Mouse (Mus musculus): ENCODE results near the gene Ciart. TPM values are rescaled to one million over a fixed set of nuclear protein-coding genes. Genes with fewer than 3 reads are reported as not detected.

Ciart gene
- total and polyA plus RNA-seq, 2 experiments: 1.7 to 19.5 TPM

- 76% methylated on average over 4 of the region's 4 CpGs for WGBS
- TF ChIP-seq CTCF (IDR thresholded peaks at IDR 0.05; ENCODE audit: low read depth, low read length): no peak
- no peak for TF ChIP-seq POLR2A (IDR thresholded peaks at IDR 0.05; ENCODE audit: extremely low read depth, insufficient read depth, low read length)
- DNase-seq (ENCODE audit: extremely low read depth, low read depth, low spot score): no peak
- no peak overlapping the region for H3K27ac ChIP-seq (replicated peaks; ENCODE audit: insufficient read depth, low read depth, low read length)
- peaks cover 4% of the 10 kb centered on the region; the same call in 1 of the 2 replicates for H3K79me2 ChIP-seq (ENCODE audit: control insufficient read depth, insufficient read depth, low read length)
- no peaks in the 10 kb centered on the region for H3K27me3 ChIP-seq (ENCODE audit: control insufficient read depth, insufficient read depth, low read length)
- no peak overlapping the region for H3K4me3 ChIP-seq (ENCODE audit: insufficient read depth, low read depth, low read length)
- peaks cover 2% of the 10 kb centered on the region; the same call in 1 of the 2 replicates for H3K4me1 ChIP-seq (ENCODE audit: control insufficient read depth, insufficient read depth, low read length)
- peaks cover 62% of the 10 kb centered on the region for H3K36me3 ChIP-seq (ENCODE audit: control insufficient read depth, insufficient read depth, low read length)
- no peak overlapping the region for H3K9ac ChIP-seq (ENCODE audit: low read depth, low read length)
Measured at GRCm38 (mm10) chr3:95850611-95851010, 31.4 kb downstream of the Ciart start.

- Histone ChIP-seq H3K79me2 (ENCODE audit: control insufficient read depth, insufficient read depth, low read length) (no peaks in the 10 kb centered on the region), H3K4me3 (ENCODE audit: insufficient read depth, low read depth, low read length) (no peak overlapping the region), H3K9ac (ENCODE audit: low read depth, low read length) (no peak overlapping the region), H3K27me3 (ENCODE audit: control insufficient read depth, insufficient read depth, low read length) (no peaks in the 10 kb centered on the region), H3K4me1 (ENCODE audit: control insufficient read depth, insufficient read depth, low read length) (no peaks in the 10 kb centered on the region), H3K27ac (replicated peaks; ENCODE audit: insufficient read depth, low read depth, low read length) (no peak overlapping the region), H3K36me3 (ENCODE audit: control insufficient read depth, insufficient read depth, low read length) (peaks cover 60% of the 10 kb centered on the region)
- WGBS: 91% methylated on average over 3 of the region's 3 CpGs
- DNase-seq (ENCODE audit: extremely low read depth, low read depth, low spot score): no peak
- TF ChIP-seq POLR2A (IDR thresholded peaks at IDR 0.05; ENCODE audit: extremely low read depth, insufficient read depth, low read length): no peak
- TF ChIP-seq CTCF (IDR thresholded peaks at IDR 0.05; ENCODE audit: low read depth, low read length): no peak
Measured at GRCm38 (mm10) chr3:95842503-95843214, 39.4 kb downstream of the Ciart start.

GRCm38 (mm10) chr3:95839250-95839649 is 42.8 kb downstream of the Ciart start:
- H3K9ac ChIP-seq (ENCODE audit: low read depth, low read length): no peak overlapping the region
- H3K36me3 ChIP-seq (ENCODE audit: control insufficient read depth, insufficient read depth, low read length): peaks cover 53% of the 10 kb centered on the region
- no peaks in the 10 kb centered on the region for H3K4me1 ChIP-seq (ENCODE audit: control insufficient read depth, insufficient read depth, low read length)
- H3K27me3 ChIP-seq (ENCODE audit: control insufficient read depth, insufficient read depth, low read length): no peaks in the 10 kb centered on the region
- no peak overlapping the region for H3K27ac ChIP-seq (replicated peaks; ENCODE audit: insufficient read depth, low read depth, low read length)
- 94% methylated on average over 2 of the region's 2 CpGs for WGBS
- DNase-seq (ENCODE audit: extremely low read depth, low read depth, low spot score): no peak
- TF ChIP-seq POLR2A (IDR thresholded peaks at IDR 0.05; ENCODE audit: extremely low read depth, insufficient read depth, low read length) (no peak), CTCF (IDR thresholded peaks at IDR 0.05; ENCODE audit: low read depth, low read length) (no peak)
- no peaks in the 10 kb centered on the region for H3K79me2 ChIP-seq (ENCODE audit: control insufficient read depth, insufficient read depth, low read length)
- no peak overlapping the region for H3K4me3 ChIP-seq (ENCODE audit: insufficient read depth, low read depth, low read length)

DNA sequence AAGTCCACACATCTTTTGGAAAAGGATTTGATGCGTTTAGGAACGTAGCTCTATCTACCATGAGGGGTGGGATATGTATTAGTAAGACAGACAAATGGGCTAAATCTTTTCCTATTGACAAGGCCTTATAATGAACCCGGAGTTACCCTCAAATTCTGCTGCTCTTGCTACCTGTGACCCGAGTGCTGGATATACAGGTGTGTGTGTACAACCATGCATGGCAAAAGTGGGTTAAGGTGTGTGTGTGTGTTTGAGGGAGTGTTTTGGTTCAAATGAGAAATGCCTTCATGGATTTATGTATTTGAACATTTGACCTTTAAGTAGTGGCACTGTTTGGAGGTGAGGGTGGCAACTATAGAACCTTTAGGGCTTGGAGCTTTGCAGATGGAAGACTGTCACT is 53.0 kb downstream of the Ciart start:
- Histone ChIP-seq H3K27ac (replicated peaks; ENCODE audit: insufficient read depth, low read depth, low read length) (no peak overlapping the region), H3K36me3 (ENCODE audit: control insufficient read depth, insufficient read depth, low read length) (peaks cover 37% of the 10 kb centered on the region), H3K4me3 (ENCODE audit: insufficient read depth, low read depth, low read length) (no peak overlapping the region), H3K27me3 (ENCODE audit: control insufficient read depth, insufficient read depth, low read length) (no peaks in the 10 kb centered on the region), H3K79me2 (ENCODE audit: control insufficient read depth, insufficient read depth, low read length) (no peaks in the 10 kb centered on the region), H3K4me1 (ENCODE audit: control insufficient read depth, insufficient read depth, low read length) (no peaks in the 10 kb centered on the region), H3K9ac (ENCODE audit: low read depth, low read length) (no peak overlapping the region)
- DNase-seq (ENCODE audit: extremely low read depth, low read depth, low spot score): no peak
- no peak for TF ChIP-seq POLR2A (IDR thresholded peaks at IDR 0.05; ENCODE audit: extremely low read depth, insufficient read depth, low read length)
- no peak for TF ChIP-seq CTCF (IDR thresholded peaks at IDR 0.05; ENCODE audit: low read depth, low read length)
- WGBS: 99% methylated on average over 4 of the region's 4 CpGs

Other genes with a start within 250 kb of the Ciart start
- 57.5 and 92.2 TPM in 2 replicates for gene Mcl1, start 223.5 kb downstream of the Ciart start, total RNA-seq (2014; rRNA removed)
- 38.7 and 39.4 TPM in 2 replicates for gene Mcl1, start 223.5 kb downstream of the Ciart start, polyA plus RNA-seq (2012; rRNA removed)
- 0.55 and 1.6 TPM in 2 replicates for gene Adamtsl4, start 194.3 kb downstream of the Ciart start, total RNA-seq (2014; rRNA removed)
- gene Adamtsl4, start 194.3 kb downstream of the Ciart start, polyA plus RNA-seq (2012; rRNA removed): 2.5 and 4.7 TPM in 2 replicates
- 48.1 and 87.7 TPM in 2 replicates for gene Ecm1, start 142.7 kb downstream of the Ciart start, total RNA-seq (2014; rRNA removed)
- gene Ecm1, start 142.7 kb downstream of the Ciart start, polyA plus RNA-seq (2012; rRNA removed): 354 and 374 TPM in 2 replicates
- 18.9 and 22.2 TPM in 2 replicates for gene Tars2, start 122.0 kb downstream of the Ciart start, total RNA-seq (2014; rRNA removed)
- gene Tars2, start 122.0 kb downstream of the Ciart start, polyA plus RNA-seq (2012; rRNA removed): 24.6 and 26.5 TPM in 2 replicates
- 7.6 and 9.3 TPM in 2 replicates for gene Rprd2, start 63.4 kb downstream of the Ciart start, total RNA-seq (2014; rRNA removed)
- 5.1 and 7.9 TPM in 2 replicates for gene Rprd2, start 63.4 kb downstream of the Ciart start, polyA plus RNA-seq (2012; rRNA removed)
- 6.5 and 7.8 TPM in 2 replicates for gene Prpf3, start 26.4 kb downstream of the Ciart start, total RNA-seq (2014; rRNA removed)
- gene Prpf3, start 26.4 kb downstream of the Ciart start, polyA plus RNA-seq (2012; rRNA removed): 4.1 and 7.4 TPM in 2 replicates
- 137 and 205 TPM in 2 replicates for gene Mrps21, start 10.7 kb downstream of the Ciart start, total RNA-seq (2014; rRNA removed)
- 39.6 and 49.3 TPM in 2 replicates for gene Mrps21, start 10.7 kb downstream of the Ciart start, polyA plus RNA-seq (2012; rRNA removed)
- 3.7 and 5.3 TPM in 2 replicates for gene BC028528, start 9.8 kb upstream of the Ciart start, total RNA-seq (2014; rRNA removed)
- gene BC028528, start 9.8 kb upstream of the Ciart start, polyA plus RNA-seq (2012; rRNA removed): 0.72 and 0.98 TPM in 2 replicates
- gene Aph1a, start 11.7 kb upstream of the Ciart start, total RNA-seq (2014; rRNA removed): 36.2 and 43.2 TPM in 2 replicates
- gene Aph1a, start 11.7 kb upstream of the Ciart start, polyA plus RNA-seq (2012; rRNA removed): 181 and 255 TPM in 2 replicates
- gene Car14, start 22.4 kb upstream of the Ciart start, total RNA-seq (2014; rRNA removed): 24.5 and 35.6 TPM in 2 replicates
- 47.9 and 56.8 TPM in 2 replicates for gene Car14, start 22.4 kb upstream of the Ciart start, polyA plus RNA-seq (2012; rRNA removed)
- 8.5 and 11.7 TPM in 2 replicates for gene Anp32e, start 47.0 kb upstream of the Ciart start, total RNA-seq (2014; rRNA removed)
- 3.7 and 3.8 TPM in 2 replicates for gene Anp32e, start 47.0 kb upstream of the Ciart start, polyA plus RNA-seq (2012; rRNA removed)
- 5.2 and 6.8 TPM in 2 replicates for gene Plekho1, start 113.8 kb upstream of the Ciart start, total RNA-seq (2014; rRNA removed)
- 4.6 and 8.0 TPM in 2 replicates for gene Plekho1, start 113.8 kb upstream of the Ciart start, polyA plus RNA-seq (2012; rRNA removed)
- 8.9 and 10.7 TPM in 2 replicates for gene Vps45, start 176.2 kb upstream of the Ciart start, total RNA-seq (2014; rRNA removed)
- gene Vps45, start 176.2 kb upstream of the Ciart start, polyA plus RNA-seq (2012; rRNA removed): 2.1 and 2.4 TPM in 2 replicates
- gene Otud7b, start 222.3 kb upstream of the Ciart start, total RNA-seq (2014; rRNA removed): 8.9 and 11.9 TPM in 2 replicates
- gene Otud7b, start 222.3 kb upstream of the Ciart start, polyA plus RNA-seq (2012; rRNA removed): 5.9 and 6.8 TPM in 2 replicates

All from liver, adult 2 months (tissue).